Mouse (Mus musculus) adrenal gland, adult 18-20 months (tissue): ENCODE data around the gene Nck1. TPM values are rescaled to one million over a fixed set of nuclear protein-coding genes. Genes with fewer than 3 reads are reported as not detected.
A peak's percentile ranks its signal among the peaks of the same experiment; 100 is the strongest.

Experiments
- DNase-seq, 2 experiments: peaks; one replicate each; pipeline ENCODE4 v3.0.0; 2021 to 2022; ENCODE audit warnings: low spot score in 2 of 2
- total RNA-seq, 2 experiments: library from RNA; stranded (reverse); gene quantifications; 1 replicate in 1 of 2; 2 replicates in 1 of 2; pipeline ENCODE4 v1.2.3; 2021

Nck1 gene
- total RNA-seq, 2 experiments from 2014 or later, result 49.3 to 49.9 TPM

DNA sequence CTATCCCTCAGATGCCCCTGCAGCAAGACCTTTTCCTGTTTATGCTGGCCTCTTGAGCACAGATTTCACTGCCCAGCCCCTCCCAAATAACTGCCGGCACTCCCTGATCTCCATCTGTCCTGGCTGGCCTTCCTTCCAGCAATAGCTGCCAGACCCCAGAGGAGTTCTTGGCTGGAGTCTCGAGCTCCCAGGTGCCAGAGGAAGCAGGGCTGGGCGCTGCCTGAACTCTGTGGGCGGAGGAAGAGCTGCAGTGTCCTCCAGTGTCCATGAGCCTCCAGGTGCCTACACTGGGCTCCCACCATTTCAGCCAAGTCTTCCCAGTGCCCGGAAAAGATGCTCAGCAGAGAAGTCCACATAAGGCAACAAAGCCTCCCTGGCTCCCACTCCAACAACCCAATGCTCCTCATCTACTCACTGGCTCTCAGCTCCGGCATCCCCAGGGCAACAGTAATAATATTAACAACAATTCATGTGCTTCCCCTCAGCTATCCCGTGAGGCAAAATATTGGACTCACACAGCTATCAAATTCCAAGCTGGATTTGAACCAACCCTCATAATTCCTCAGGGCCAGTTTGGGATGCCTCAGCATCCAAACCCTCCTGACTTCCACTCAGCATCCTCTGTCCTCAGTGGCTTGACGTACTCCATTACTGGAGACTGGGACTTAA is 74.9 kb downstream of the Nck1 start:
- peak in 1 of 2 experiments; percentile 45 for DNase-seq

DNA sequence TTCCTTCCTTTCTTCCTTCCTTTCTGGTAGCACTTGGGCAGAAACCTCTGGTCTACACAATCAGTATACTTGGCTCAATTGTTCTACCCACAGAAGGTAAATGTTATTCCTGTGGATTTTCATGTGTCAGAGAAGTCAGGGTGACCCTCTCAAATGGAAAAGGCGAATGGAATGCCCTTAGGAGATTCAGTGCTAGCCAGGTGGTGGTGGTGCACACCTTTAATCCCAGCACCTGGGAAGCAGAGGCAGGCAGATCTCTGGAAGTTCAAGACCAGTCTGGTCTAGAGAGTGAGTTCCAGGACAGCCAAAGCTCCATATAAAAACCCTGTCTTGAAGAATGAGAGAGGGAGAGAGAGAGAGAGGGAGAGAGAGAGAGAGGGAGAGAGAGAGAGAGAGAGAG is 75.7 kb downstream of the Nck1 start:
- DNase-seq, result no peak

DNA sequence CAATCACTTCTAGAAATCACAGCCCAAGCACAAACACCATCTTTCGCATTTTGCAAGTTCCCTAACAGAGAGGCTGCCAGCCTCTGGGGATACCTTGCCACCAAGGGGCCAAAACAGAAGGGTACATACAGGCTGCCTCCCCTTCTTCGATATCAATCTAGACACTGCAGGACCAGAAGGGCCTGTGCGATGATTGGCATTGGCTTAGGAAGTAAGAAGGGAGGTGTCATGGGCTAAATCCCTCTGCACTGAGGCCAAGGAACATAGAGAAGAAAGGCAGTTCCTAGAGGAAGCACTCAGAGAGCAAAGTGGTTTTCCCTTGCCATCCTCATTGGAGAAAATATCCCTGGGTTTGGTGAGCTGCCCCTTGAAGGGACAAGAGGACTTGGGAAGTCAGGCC is 76.3 kb downstream of the Nck1 start:
- no peak for DNase-seq

DNA sequence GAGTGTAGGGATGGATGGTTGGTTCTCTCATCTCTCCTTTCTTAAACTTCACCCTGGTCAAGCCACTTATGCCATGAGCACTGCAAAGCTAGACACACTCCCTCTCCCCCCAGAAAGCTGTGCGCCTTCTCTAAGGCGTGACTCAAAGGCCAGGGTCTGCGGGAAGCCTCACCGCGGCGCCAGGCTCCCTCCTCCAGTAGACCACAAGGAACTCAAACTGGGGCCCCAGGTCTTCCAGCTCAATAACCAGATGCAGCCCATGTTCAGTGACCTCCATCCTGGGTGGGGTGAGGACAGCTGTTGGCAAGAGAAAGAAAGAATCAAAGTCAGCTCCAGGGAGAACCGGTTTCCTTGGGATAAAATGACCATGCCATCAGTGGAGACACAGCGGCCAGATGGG is 77.8 kb downstream of the Nck1 start:
- no peak for DNase-seq

DNA sequence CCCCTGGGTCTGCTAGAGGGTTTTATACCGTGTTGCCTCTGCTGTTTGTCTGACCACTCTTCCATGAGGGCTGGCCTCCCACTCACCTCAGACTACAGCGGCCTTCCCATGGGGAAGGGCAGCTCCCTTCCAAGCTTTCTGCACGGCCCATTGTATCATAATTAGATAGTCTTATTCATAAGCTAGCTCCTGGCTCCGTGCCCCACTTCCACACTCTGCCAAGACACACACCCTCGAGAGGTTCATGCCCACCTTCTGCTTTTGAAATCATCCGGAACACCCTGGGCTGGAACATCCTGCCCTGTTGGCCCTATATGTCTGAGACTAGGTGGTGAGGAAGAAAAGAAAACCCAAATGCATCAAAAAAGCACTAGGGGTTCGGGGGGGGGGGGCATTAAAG is 78.3 kb downstream of the Nck1 start:
- DNase-seq, result peak in 1 of 2 experiments; percentile 30

DNA sequence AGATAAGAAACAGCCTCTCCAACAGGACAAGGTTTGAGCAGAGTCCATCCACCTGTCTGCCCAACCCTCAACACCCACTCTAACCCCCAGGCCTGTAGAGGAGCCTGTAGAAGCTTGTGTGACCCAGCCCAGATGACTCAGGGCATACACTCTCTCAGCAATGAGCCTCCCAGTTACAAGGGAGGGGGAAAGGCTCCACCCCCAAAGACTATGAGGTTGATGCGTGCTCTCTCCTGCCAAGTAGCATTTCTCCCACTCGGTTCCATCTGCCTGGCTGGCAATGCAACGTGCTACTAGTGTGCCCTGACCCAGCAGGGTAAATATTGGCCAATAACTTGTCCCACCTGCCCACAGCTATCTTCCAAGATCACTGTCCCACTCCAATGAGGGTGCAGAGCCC is 79.2 kb downstream of the Nck1 start:
- no peak for DNase-seq

DNA sequence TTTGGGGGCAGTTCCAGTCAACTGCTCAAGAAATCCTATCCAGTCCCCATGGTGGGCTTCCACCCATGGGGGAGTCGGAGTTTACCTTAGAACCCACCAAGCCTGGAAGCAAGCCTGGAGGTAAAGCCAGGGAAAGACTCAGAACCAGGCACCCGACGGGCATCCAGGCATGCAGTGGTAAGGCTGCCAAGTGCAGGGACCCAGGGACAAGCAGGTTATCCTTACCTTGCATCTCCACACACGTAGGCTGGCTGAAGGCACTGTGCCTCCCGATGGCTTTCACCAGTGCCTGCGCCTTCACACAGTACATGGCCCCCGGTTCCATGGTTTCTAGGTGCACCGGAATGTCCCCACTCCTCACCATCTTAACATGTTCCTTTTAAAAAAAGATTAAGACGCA is 79.9 kb downstream of the Nck1 start:
- no peak for DNase-seq

DNA sequence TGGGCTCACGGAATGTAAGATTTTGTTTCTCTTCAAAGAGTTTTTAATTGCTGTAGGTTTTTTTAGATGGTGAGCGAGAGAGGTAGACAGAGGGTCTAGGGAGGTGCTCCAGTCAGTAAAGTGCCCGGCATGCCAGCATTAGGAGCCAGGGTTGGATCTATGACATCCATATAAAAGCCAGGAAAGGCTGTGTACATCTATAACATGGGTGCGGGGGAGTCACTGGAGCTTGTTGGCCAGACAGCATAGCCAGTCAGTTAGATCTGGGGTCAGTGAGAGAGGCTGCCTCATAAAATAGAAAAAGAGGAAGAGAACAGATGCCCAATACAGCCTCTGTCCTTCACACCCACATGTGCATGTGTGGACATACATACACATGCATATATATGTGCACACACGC is 80.6 kb downstream of the Nck1 start:
- DNase-seq, result no peak

DNA sequence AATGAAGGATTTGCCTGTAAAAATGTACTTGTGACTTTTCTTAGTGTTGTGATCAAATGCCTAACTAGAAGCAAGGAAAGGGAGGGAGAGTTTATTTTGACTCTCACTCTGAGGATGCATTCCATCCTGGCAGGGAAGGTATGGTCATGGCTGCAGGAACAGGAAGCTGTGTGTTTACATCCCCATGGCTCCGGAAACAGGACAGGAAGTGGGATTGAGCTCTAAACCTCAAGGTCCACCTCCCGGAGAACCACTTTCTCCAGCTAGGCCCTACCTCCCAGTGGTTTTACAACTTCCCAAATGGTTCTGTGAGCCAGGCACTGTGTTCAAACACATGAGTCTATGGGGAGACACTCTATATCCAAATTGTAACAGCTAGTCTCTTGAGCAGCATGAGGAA is 82.2 kb downstream of the Nck1 start:
- no peak for DNase-seq

DNA sequence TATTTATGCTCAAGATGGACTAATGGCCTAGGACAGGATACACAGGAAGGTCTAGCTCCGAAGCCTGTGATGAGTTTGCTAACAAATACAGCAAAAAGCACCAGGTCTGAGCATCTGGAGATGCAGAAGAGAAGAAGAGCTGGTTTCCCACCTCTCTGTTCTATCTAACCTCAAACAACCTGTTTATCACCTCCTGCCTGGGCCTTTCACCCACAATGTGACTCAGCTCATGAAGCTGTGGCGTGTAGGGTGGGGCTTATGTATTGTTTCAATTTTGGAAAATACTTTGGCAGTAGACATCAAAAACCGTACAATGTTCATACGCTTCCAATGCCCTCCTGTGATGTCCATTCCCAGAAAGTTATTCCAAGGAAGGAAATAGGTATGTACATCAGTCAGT is 83.8 kb downstream of the Nck1 start:
- no peak for DNase-seq

DNA sequence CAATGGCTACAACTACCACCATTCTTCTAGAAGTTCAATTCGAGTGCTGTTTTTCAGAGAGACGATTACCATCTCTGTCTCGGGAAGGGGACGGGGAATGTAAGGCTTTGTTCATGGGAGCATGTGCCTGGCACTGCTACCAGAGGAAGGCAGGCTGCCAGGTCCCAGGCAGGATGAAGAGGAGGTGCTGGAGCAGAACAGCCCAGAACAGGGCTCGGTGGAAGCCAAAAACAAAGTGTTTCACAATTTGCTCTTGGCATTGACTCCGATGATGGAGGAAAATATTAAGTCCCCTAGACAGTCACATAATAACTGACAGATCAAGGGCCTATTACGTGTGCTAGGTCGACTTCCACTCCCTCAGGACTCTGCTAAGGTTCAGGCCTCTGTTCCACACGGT is 84.3 kb downstream of the Nck1 start:
- peak in 1 of 2 experiments; percentile 38 for DNase-seq

DNA sequence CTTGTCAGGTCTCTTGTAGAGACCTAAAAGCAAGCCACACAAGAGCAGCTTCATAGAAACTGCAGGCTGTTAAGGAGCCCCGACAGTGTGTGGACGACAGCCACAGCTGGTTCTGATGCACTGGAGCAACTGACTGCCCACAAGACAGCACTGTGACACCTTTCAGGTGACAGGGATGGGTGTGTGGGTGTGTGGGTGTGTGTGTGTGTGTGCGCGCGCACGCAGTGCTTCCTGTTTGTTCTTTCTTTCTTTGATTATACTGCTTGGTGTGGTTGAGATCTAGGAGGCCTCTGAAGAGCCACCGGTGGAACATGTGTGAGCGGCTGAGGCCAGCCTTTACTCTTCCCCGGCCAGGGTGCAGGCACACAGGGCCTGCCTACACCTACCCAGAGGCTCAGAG is 85.7 kb downstream of the Nck1 start:
- no peak for DNase-seq

DNA sequence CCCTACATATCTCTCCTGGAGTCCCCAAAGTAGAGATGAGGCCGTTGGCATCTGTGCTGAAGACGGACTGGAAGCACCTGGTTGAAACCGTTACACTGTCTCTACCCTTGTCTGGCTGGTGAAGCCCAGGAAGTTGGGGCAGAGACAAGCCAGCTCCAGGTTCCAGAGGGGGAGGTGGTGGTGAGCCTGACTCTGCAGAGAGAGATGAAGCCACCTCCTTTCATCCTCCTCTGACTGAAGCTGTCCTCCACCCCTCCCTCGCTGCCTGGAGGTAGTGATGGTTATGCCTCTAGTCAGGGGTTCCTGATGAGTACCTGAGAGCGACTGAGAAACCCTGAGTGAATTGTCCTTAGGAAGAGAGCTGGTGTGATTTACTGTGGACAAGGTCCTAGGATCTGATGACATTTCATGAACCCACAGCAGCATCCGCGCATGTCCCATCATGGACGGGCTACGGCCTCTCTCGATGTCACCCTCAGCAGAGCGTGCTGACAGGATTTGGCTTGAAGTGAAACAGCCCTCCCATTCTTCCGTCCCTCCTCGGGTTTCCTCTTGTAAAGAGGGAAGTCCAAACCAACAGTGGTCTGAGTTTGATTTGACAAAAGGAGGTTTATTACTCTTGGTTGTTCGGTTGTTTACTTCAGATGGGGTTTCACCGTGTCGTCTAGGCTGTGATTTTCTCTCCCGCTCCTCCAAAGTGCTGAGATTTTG is 87.8 kb downstream of the Nck1 start:
- no peak for DNase-seq

DNA sequence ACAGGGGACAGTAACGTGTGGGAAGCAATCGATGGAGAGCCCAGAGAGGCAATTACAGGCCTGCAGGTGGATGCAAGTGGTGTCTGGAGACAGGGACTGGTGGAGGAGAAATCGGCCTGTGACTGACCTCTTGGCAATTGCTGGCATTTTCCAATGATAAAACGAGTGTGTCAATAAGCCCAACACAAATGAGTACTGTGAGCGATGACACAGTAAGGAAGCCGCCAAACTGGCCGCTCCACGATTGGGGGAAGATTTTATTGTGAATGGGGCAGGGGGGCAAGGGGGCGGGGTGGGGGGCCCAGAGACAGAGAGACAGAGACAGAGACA is 91.3 kb downstream of the Nck1 start:
- DNase-seq, result no peak

DNA sequence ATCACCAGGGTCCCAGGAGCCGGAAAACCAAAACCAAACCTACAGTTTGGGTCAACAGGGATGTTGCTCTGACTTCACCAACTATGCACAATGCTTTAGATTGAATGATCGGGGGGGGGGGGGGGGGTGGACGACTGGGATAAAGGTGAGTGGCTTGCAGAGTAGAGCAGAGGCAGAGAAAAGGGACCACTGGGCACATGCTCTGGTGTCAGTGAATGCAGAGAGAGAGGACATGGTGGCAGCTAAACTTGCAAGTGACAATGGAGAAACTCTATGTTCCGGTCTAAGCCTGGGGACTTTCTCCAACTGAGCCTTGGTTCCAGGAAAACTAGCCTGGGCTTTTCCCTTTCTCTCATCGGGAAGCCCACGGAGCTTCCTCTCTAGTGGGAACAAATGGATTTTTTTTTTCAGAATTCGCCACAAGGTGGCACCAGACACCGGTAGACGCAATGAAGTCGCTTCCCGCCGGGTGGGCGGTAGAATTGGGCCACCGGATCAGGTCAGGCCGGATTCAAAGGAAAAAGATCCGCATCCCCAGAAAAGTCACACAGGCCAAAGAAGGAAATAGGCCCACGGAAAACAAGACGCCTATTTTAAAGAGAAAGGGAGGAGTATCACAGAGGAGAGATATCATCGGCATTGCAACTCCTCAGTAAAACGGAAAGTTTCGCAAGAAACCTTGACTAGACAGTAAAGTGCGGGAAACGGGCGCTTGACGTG is 91.8 kb downstream of the Nck1 start:
- peak; percentile 73 to 81 for DNase-seq

DNA sequence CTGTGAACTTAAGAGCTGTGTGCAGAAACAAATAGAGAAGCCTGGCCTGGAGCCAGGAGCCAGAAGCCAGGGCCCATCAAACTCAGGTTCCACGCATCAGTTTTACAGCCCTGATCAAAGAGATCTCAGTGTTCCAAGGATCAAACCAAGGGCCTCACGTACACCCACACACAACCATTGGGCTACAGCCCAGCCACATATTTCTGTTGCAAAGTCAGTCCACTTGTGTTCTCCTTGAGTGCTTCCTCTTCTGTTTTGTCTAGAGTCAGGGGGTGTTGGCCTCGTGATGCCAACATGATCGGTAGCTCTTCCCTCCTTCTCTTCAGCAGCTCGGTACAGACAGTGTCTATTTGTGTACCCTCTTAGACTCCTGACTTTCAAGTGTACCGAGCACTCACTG is 93.5 kb downstream of the Nck1 start:
- DNase-seq, result no peak

DNA sequence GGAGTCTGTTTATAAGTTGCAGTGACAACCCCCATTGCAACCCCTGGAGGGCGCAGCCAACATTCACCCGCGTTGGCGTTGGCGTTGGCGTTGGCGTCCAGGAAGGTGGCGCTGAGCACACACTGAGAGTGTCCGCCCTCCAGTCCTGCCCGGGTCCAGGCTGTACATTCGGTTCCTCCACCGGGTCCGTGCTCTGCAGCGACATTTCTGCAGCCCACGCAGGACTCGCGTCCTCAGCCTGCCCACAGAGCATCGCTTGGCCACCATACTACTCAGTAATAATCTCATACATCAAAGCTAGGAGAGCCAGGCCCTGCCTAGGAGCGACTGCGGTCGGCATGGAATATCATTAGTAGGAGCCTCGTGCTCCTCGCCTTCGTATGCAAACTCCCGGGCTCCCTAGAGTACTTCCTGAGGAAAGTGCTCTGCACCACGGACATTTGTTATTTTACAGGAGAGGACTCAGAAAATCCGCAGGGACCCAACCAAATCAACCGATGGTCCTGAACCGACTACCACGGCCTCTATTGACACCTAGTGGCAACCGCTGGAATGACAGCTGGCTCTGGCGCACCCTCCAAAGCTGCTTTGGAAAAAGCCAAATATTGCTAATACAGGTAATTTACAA is 99.8 kb downstream of the Nck1 start:
- DNase-seq, result peak; percentile 83 to 85

Other genes with a start within 250 kb of the Nck1 start
- gene Il20rb, start 59.3 kb downstream of the Nck1 start, total RNA-seq, result 1 to 10 TPM in 1 of 2 experiments, under 1 TPM in 1; 0.63 to 1.4 TPM
- 1 to 10 TPM; 7.8 to 9.6 TPM for gene Slc35g2, start 25.0 kb upstream of the Nck1 start, total RNA-seq
- 10 to 100 TPM; 31.4 to 33.8 TPM for gene Stag1, start 51.7 kb upstream of the Nck1 start, total RNA-seq